Mouse (Mus musculus): ENCODE results near the gene Nectin1. TPM values are rescaled to one million over a fixed set of nuclear protein-coding genes. Genes with fewer than 3 reads are reported as not detected.

Nectin1 gene
- polyA plus RNA-seq (2017; shearing (Covaris generic)) = not detected

DNA sequence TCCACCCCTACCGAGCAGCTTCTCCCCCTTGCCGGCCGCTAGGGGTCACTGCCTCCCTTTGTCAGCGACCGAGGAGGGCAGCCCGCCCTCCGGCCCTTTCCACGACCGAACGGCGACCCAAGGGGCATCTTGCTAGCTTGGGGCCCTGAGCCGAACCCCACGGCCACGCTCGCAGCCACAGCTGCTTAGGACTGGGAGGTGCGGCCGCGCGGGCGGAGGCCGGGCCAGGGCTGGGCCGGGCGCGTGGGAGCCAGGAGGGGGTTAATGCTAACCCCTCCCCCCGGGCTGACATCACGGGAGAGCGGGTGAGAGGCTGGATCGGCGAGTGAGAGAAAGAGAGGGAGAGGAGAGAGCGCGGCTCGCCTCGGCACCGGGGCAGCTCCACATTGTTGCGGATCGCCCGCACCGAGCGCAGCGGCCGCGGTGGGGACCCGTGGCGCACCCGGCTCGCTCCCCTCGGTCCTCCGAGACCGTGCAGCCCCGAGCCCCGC, at the start of gene Nectin1:
Gene Nectin1, plus strand, starts transcription at position 338 of the 491 bp plus-strand sequence.

